Mouse (Mus musculus) right cerebral cortex, adult 18-20 months (tissue): Measurements from ENCODE around the gene Tspan14.
A peak's percentile ranks its signal among the peaks of the same experiment; 100 is the strongest.

Source experiments
- DNase-seq: peaks from one replicate; pipeline ENCODE4 v3.0.0; 2022; ENCODE audit warnings: mixed read lengths

Gene Tspan14

DNA sequence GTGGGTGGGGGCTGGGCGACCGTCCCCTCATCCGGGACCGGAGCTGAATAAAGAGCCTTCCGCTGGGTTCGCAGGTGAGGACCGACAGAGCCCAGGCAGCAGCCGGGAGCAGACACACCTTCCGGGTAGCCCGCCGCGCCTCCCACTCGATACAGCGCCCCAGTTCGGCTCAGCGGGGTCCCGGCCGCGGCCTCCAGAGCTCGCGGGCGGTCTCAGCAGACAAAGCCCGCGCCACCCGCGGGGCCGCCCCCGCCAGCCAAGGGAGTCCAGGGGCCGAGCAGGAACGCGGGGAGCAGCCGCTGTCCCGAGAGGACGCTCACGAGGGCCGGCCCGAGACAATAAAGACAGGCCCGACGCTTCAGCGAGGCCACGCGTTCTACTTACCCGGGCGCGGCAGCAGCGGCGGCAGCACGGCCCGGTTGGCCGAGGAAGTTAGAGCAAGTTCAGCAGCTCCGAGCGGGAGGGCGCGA lies at the start of gene Tspan14:
Tspan14 (minus strand) TSS at position 416 of the 470 bp plus-strand sequence.
- no peak for DNase-seq

GRCm38 (mm10) chr14:41014701-41015240 lies 48.2 kb upstream of the Tspan14 start:
- peak; percentile 43 for DNase-seq

DNA sequence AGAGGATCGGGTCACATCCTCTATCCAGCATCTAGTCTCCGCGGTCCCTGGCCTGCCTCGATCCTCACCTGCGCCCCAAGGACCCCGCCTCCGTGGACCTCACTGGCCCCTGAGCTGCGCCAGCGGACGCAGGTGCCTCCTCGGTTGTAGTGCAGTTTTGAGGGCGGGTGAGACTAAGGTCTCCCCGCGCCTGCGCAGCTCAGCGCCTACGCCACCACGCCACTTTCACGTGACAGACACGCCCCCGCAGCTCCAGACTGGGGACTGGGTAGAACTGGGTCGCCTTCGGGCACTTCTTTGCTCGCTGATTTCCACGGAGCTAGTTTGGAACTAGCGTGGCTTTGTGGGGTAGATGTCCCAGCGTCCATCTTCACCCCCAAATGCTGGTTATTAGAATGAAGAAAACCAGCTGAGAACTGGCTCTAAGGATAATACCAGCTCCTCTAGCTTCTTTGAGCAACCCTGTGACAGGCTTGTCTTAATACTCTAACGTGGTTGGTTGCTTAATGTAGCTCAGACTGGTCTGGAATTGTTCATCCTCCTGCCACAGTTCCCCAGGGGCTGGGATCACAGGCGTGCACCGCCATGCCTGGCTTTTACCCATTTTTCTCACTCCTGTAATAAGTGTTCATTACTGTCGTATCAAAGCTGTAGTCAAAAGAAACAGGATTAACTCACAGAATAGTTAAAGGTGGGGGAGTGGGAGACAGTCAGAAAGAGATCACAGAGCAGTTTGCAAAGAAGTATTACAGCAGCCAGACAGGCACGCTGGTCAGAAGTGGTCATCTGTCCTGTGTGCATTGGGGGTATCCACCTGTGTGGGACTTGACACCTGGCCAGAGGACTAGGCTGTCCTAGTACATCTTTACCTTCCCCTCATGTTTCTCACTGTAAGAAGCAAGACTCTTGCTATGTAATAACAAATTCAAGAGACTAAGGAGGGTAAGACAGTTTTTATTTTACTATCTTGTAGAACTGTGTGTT lies 47.3 kb upstream of the Tspan14 start, which contains the start of gene Fam213a:
Fam213a (minus strand) TSS at position 159 of the 984 bp plus-strand sequence.
- peak; percentile 95 for DNase-seq

DNA sequence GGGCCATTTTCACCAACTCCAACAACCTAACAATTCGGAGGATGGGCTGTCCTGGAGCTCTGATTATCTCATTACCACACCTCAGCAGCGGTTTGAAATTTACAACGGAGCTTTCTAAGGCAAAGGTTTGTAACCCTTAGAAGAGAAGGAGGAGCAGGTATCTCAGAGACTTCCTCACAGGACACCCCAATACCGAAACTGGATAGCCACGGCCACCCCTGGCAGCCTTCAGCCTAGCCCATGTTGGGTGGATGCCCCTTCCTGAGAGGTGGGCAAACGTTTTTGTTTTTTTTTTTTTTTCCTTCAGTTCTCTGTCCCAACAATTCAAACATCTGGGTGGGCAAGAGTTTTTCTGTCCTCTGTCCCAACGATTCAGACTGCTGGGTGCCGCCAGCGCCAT lies 46.5 kb upstream of the Tspan14 start:
- DNase-seq, result no peak

- no peak for DNase-seq
Observed at GRCm38 (mm10) chr14:41011916-41012315, 45.3 kb upstream of the Tspan14 start.

DNA sequence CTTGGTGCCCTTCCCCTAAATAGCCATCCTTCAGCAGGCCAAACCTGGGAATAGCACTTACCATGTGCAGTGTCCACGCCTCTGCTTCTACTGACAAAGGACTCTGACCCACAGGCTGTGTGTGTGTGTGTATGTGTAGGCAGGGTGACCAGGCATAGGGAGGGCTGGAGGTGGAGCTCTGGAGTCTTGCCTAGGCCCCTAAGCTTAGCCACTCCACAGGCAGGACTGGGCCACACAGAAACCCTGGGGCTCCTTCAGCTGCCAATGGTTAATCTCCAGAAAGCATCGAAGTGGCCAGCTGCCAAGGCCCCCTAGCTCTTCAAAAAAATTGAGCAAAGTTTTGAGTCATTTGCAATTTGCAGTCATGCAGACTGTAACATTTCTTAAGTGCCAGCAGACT lies 41.5 kb upstream of the Tspan14 start:
- DNase-seq, result no peak

DNA sequence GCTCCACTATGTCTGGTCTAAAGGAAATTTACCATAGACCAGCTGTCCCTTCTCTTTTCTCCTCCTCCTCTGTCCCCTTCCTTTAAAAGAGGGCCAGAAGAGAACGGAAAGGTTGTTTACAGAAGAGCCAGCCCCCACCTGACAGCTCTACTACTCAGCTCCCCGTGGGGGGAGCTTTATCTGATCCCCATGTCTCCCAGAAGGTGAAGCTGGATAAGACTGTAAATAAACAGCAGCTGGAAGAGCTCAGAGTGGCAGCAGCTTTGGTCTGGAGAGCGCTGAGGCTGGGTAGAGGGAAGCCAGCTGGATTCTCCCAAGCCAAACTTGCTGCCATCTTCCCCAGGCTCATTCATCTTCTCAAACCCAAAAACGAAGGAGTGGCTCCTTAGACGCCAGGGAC lies 41.0 kb upstream of the Tspan14 start:
- no peak for DNase-seq

DNA sequence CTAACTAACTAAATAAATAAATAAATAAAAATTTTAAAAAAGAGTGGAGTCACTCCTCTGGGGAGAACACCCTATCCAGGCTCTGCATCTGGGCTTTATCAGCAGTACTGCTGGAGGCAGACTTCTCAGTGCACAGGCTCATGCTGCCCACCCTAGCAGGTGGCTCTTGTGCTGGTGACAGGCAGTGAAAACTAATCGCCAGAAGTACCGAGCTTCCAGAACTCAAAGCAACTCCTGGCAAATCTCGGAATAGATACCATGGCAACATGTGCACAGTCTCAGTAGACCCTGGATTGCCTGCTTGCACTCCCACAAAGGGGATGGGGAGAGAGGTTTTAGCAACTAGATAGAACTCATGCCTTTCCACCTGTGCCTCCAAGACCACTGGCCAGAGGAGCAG lies 40.3 kb upstream of the Tspan14 start:
- no peak for DNase-seq

DNA sequence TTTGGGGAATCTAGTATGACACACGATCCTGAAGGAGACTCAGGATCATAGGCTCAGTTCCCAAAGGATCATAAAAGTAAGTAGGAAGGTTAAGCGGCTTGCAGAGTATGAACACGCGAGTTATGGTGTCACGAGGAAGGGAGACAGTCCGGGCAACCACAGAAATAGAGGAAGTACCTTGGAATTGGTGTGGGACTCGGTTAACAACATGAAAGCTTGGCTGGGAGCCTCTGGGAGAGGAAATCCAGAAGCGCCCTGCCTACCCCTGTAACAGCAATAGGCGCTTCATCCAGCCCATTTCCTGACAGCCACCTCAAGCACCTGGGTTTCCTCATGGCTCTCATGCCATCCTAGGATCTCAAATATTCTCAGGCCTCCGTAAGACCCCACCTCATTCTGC lies 39.7 kb upstream of the Tspan14 start:
- no peak for DNase-seq

GRCm38 (mm10) chr14:41005716-41006115 lies 39.1 kb upstream of the Tspan14 start:
- no peak for DNase-seq

GRCm38 (mm10) chr14:41004201-41005141 lies 37.9 kb upstream of the Tspan14 start:
- no peak for DNase-seq

DNA sequence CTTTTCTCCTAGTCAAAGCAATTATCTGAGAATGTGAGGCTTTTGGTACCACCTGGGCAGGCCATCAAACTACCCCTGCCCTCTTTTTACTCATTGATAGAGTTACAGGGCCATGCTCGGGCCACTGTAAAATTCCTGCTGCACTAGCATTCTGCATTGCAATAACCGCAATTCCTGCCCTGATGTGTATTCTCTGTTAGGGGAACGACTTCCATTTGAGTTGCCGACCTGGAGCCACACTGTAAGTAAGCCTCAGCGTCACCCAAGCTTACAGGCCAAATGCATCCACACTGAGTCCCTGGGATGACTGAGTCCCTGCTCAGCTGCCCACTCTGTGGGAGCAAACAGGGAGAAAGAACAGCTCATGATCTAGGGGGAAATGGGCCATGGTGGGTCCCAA lies 35.0 kb upstream of the Tspan14 start:
- DNase-seq, result no peak

DNA sequence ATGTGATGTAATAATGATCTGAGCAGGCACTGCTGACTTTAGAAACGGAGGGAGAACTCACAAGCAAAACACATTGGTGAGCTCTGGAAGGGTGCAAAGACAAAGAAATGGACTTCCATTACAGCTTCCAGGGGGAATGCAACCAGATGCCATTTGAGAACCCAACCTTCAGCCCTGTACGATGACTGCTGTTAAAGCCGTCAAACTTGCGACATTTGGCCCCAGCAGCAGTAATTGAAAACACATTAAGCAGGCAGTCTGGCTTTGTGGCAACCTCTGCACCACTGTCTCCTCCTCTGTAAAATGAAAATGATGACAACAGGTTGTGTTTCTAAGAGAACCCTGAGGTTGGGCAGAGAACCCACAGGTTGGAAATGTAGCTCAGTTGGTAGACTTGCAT lies 34.2 kb upstream of the Tspan14 start:
- DNase-seq, result no peak

GRCm38 (mm10) chr14:40999904-41000645 lies 33.5 kb upstream of the Tspan14 start:
- no peak for DNase-seq

DNA sequence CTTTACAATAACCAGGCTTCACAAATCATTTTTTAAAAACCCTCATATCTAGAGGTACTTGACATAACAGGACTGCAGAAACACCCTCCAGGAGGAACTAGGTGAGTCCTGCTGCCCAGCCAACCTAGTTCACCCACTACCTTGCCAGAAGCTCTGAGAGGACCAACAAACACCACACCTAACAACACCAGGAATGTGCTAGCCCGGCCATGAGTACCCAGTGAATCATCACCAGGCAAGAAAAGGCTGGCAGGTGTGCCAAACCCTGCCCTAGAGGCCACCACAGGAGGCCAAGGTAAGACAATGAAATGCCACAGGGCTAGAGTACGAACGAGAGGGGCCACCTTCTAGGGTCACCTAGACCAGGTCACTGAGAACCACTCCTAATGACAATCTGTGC lies 29.6 kb upstream of the Tspan14 start:
- no peak for DNase-seq

DNA sequence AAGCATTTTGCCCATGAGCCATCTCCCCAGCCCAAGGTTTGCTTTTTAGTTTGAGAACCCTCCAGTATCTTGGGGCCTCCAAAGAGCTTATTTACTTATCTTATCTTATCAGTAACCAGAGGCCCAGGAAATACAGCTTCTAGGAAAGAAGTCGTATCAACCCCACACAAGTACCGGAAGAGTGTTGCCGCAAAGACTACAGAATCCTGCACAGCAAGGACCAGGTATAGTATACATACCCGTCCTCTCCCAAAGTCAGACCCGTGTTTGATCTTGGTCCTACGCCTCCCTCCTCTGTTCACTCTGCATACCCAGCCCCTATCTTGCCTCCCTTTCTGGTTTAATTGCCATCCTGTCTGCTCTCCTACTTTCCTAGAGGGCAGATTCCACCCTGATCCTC lies 25.9 kb upstream of the Tspan14 start:
- no peak for DNase-seq

DNA sequence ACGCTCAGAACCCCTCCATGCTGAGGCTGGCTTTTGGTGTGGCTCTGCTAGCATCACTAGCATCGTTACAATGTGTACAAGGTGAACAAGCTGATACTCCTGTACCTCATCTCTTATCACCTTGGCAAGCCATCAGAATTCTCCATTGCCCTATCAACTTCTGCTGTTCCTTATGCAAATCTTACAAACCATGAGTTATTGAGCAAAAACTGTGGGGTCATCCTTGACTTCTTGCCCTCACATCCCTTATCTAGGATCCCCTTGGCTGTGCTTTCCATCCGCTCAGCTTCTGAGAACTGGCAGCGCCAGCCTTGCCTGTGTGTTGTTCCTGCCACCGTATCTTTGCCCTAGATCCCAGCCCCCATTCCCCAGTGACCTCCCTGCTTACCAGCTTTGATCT lies 22.2 kb upstream of the Tspan14 start:
- DNase-seq, result no peak

GRCm38 (mm10) chr14:40987184-40987583 lies 20.6 kb upstream of the Tspan14 start:
- DNase-seq, result no peak

DNA sequence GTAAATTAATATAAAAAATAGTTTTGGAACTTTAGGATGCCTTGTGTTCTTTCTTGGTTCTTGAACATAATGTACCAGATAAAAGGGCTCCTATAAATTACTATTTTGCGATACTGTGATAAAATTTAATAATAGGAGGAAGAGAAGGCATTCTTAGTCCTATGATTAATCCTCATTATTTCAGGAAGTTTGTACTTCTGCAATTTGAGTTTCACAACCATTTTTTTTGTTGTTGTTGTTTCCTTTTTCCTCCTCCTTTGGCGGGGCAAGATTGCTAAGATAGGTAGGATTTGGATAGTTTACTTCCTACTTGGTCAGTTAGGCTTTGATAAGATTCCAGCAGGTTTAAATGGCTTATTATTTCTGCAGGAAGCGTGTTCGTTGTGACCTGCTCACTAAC lies 19.0 kb upstream of the Tspan14 start:
- DNase-seq, result no peak

GRCm38 (mm10) chr14:40979723-40980122 lies 13.1 kb upstream of the Tspan14 start:
- DNase-seq, result no peak

GRCm38 (mm10) chr14:40979002-40979401 lies 12.4 kb upstream of the Tspan14 start:
- DNase-seq, result no peak

GRCm38 (mm10) chr14:40975127-40975721 lies 8.6 kb upstream of the Tspan14 start:
- DNase-seq, result peak; percentile 75
